Mouse (Mus musculus) bone marrow, adult 2 months (tissue): ENCODE results near the gene Vmn1r28. TPM values are rescaled to one million over a fixed set of nuclear protein-coding genes. Genes with fewer than 3 reads are reported as not detected.
"Not testable (repeated sequence)": the region's sequence is repeated elsewhere in the genome, so short reads cannot be mapped to it uniquely, and the experiment has no call there.

Source experiments
- H3K27ac ChIP-seq: fragments of 200-500 bp; 2 replicates; pipeline ENCODE4 v1.5.1; 2012; ENCODE audit warnings: low read depth, mild to moderate bottlenecking, control low read depth, inconsistent platforms, low read length; ENCODE audit not compliant: control insufficient read depth, poor library complexity, insufficient read depth
- H3K4me1 ChIP-seq: fragments of 200-500 bp; 2 replicates; pipeline ENCODE4 v1.6.1; 2011; ENCODE audit warnings: low read length; ENCODE audit not compliant: control insufficient read depth, insufficient read depth
- H3K4me3 ChIP-seq: fragments of 200-500 bp; replicated peaks from 2 replicates; pipeline ENCODE3; 2011; ENCODE audit warnings: mild to moderate bottlenecking, low read depth, low read length, control low read depth; ENCODE audit not compliant: control insufficient read depth
- CTCF ChIP-seq: fragments of 200-500 bp; IDR thresholded peaks from 2 replicates; pipeline ENCODE4 v1.5.1; 2011; ENCODE audit warnings: low read length, control low read depth; ENCODE audit not compliant: control insufficient read depth, insufficient read depth
- POLR2A ChIP-seq: fragments of 200-500 bp; IDR thresholded peaks from 2 replicates; pipeline ENCODE4 v1.6.1; 2011; ENCODE audit warnings: low read depth, mild to moderate bottlenecking, control low read depth, low read length, borderline replicate concordance; ENCODE audit not compliant: control insufficient read depth
- WGBS: fragments of 180-500 bp; shearing (Covaris S2); methylation state at CpG from one replicate; pipeline ENCODE4 v1.1.7; 2018; 5-methylcytosine and 5-hydroxymethylcytosine counted together
- polyA plus RNA-seq: library from polyadenylated mRNA; stranded (reverse); fragments of >200 nt; gene quantifications from 2 replicates; pipeline ENCODE4 v1.2.4, GENCODE M21; 2011; ENCODE audit warnings: low replicate concordance; ENCODE audit not compliant: missing spikeins, insufficient read depth, insufficient read length

The Vmn1r28 gene
- 0.17 TPM in 1 of 2 replicates, not detected in the other for polyA plus RNA-seq

GRCm38 (mm10) chr6:58261737-58262136, at the start of gene Vmn1r28:
Gene Vmn1r28 (plus strand): TSS chr6:58262037.
- H3K4me3 ChIP-seq = no peak within 1 kb of the TSS
- no peak for TF ChIP-seq CTCF
- TF ChIP-seq POLR2A = no peak
- 88% methylated on average over 1 of the region's 1 CpGs for WGBS

GRCm38 (mm10) chr6:58216119-58216518, 45.7 kb upstream of the Vmn1r28 start:
- TF ChIP-seq CTCF (no peak), POLR2A (no peak)
- H3K27ac ChIP-seq = no peak overlapping the region
- H3K4me3 ChIP-seq = no peak overlapping the region
- H3K4me1 ChIP-seq = no peaks in the 10 kb centered on the region
- 68% methylated on average over 2 of the region's 2 CpGs for WGBS

More at GRCm38 (mm10) chr6:58261737-58262136, at the start of gene Vmn1r28:
- Histone ChIP-seq H3K4me1 (no peaks in the 10 kb centered on the region), H3K27ac (no peak within 1 kb of the TSS)

- no peak for TF ChIP-seq POLR2A
- no peak for TF ChIP-seq CTCF
- Histone ChIP-seq H3K4me3 (no peak within 1 kb of the TSS), H3K4me1 (no peaks in the 10 kb centered on the region), H3K27ac (no peak within 1 kb of the TSS)
- WGBS = 58% methylated on average over 2 of the region's 2 CpGs
Measured at GRCm38 (mm10) chr6:58218721-58219120, 43.1 kb upstream of the Vmn1r28 start, which contains the start of gene Vmn1r27. Gene Vmn1r27 (minus strand): TSS chr6:58218821.

- WGBS = 96% methylated on average over 1 of the region's 1 CpGs
- H3K4me3 ChIP-seq, H3K27ac ChIP-seq, H3K4me1 ChIP-seq: not testable (repeated sequence)
Measured at GRCm38 (mm10) chr6:58279661-58280060, 17.8 kb downstream of the Vmn1r28 start.

- WGBS = 61% methylated on average over 2 of the region's 2 CpGs
- TF ChIP-seq CTCF (no peak), POLR2A (no peak)
Measured at GRCm38 (mm10) chr6:58292201-58292600, 30.4 kb downstream of the Vmn1r28 start.

GRCm38 (mm10) chr6:58298511-58298910, 36.7 kb downstream of the Vmn1r28 start:
- not testable (repeated sequence) for H3K27ac ChIP-seq, H3K4me3 ChIP-seq, H3K4me1 ChIP-seq
- 79% methylated on average over 19 of the region's 19 CpGs for WGBS

More at GRCm38 (mm10) chr6:58292201-58292600, 30.4 kb downstream of the Vmn1r28 start:
- H3K27ac ChIP-seq = no peak overlapping the region
- H3K4me3 ChIP-seq = no peak overlapping the region
- no peaks in the 10 kb centered on the region for H3K4me1 ChIP-seq

- Histone ChIP-seq H3K4me3 (no peak within 1 kb of the TSS), H3K4me1 (no peaks in the 10 kb centered on the region), H3K27ac (no peak within 1 kb of the TSS)
- TF ChIP-seq CTCF = no peak
- no peak for TF ChIP-seq POLR2A
Measured at GRCm38 (mm10) chr6:58301249-58301648, 39.4 kb downstream of the Vmn1r28 start, which contains the start of gene Vmn1r29. Gene Vmn1r29 (plus strand): TSS chr6:58301549.

Other genes with a start within 250 kb of the Vmn1r28 start
- not detected in 2 replicates for gene Vmn1r26, start 246.9 kb upstream of the Vmn1r28 start, polyA plus RNA-seq
- gene Vmn1r27, start 43.2 kb upstream of the Vmn1r28 start, polyA plus RNA-seq = not detected in 2 replicates
- gene Vmn1r29, start 39.5 kb downstream of the Vmn1r28 start, polyA plus RNA-seq = not detected in 2 replicates
- not detected in 2 replicates for gene Vmn1r30, start 181.3 kb downstream of the Vmn1r28 start, polyA plus RNA-seq
- not detected in 2 replicates for gene Vmn1r31, start 213.3 kb downstream of the Vmn1r28 start, polyA plus RNA-seq